Mouse (Mus musculus) urinary bladder, postnatal 36 days (tissue): ENCODE data around the gene Chst11.

Experiments used
- DNase-seq, 2 experiments: peaks; one replicate each; pipeline ENCODE4 v3.0.0; 2022; ENCODE audit warnings: low spot score in 2 of 2, mixed read lengths in 1 of 2

The Chst11 gene

DNA sequence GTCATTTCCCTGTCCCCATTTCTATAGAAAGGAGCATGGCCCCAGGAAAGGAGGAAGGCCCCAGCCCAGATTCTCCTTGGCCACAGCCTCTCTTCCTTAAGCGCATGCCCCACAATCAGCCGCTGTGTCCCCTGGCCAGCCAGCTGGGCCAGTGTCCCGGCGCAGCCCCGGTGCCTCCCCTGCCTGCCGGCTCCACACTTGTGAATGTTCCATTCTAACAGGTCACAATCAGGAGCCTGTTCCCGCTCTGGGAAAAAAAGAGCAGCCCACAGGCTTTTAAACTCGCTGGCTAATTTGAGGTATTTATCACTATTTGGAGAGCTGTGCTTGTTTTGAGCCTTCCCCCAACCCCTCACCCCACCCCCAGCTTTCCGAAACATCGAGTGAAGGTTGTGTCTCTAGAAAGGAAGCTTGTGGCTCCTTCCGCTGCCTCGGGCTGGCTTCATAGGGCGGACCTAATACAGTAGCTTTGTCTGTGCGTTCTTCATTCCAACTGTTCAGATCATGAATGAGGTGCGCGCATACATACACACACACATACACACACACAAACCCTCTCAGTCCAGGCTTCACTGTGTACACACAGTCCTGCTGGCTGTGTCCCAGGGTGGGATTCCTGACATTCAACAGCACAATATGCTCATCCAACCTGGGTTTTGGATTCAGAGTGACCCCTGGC, 155.1 kb downstream of the Chst11 start:
- DNase-seq, result peak in 1 of 2 experiments; percentile 14

DNA sequence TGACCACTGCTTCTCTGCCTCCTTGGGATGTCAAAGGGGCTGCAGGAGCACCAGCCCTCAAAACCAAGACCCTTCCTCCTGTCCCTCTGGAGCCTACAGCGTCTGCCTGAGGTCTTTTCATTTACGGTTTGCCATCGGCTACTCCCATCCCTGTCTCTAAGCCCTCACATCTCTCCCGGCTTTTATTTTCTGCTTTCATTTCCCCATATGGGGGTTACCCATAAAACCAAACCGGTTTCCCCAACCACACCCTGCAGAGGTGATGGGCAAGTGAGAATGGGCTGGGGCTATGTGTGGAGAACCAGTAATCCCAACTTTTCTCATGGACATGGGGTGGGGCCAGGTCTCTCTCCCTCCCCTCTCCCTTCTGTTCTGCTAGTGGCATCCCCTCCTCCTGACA, 156.1 kb downstream of the Chst11 start:
- no peak for DNase-seq

DNA sequence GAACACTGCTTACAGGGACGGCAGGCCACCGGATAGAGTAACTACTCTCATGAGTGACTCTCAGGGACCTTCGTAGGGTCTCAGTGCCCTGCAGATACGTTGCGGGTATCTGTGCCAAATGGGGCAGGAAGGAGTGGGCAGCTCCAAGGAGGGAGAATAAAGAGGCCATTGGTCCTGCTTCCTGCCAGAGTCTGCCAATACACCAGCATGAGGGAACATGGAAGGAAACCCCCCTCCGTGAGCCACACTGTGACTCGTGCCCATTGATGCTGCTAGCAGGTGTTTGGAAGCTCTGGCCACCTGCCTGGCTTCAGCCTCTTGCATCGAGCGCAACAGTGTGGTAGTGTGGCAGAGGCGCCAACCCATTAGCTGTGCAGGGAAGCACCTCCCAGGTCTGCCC, 157.8 kb downstream of the Chst11 start:
- no peak for DNase-seq

DNA sequence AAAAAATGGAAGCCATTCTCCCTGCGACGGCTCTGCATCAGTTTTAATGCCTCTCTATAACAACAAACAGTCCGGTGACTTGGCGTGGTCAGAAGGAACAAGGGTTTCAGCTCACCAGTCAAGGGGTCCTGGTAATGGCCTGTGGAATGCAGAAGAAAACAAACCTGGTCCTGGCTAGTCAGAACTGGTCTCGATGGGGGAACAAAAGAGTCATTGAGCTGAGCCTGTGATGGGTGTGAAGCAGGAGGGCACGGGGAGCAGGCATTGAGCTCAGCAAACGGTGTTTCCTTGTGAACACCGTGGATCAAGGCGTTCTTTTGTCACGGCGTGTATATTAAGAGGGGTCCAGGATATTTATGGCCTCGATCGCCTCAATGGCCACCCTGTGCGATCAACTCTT, 160.5 kb downstream of the Chst11 start:
- no peak for DNase-seq

DNA sequence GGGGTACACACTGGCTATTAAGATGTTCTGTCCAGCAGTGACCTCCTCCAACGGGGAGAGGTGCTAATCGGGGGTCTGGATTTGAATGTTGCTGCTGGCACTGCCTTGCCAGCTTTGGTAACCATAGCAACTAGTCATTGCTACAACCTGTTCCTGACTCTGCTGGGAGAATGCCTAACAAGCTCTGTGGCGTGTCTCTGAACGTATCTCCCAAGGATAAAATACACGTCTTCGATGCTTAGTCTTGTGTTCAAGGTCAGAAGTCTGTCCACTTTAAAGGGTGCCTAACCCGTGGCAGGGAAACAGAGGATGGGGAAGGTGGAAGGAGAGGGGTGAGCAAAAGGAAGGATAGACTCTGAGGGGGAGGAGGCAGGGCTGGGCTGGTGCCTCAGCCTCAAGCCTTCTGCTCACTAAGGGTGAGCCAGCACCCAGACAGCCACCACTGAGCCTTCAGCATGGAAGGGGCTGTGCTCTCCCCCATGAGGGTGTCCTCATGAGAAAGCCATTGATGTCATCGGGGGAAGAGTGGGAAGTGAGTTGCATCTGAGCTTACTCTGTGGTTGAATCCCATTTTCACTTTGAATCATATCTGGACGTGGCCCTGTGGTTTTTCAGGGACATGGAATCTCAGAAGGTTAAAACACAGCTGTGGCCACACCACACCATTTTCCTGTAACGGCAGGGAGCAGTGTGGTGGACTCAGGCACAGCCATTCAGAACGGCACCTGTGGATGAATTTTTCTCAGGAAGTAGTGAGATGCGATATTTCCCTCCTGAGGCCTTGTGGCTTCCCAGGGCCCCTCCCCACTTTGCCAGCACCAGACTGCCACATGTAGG, 164.3 kb downstream of the Chst11 start:
- no peak for DNase-seq

DNA sequence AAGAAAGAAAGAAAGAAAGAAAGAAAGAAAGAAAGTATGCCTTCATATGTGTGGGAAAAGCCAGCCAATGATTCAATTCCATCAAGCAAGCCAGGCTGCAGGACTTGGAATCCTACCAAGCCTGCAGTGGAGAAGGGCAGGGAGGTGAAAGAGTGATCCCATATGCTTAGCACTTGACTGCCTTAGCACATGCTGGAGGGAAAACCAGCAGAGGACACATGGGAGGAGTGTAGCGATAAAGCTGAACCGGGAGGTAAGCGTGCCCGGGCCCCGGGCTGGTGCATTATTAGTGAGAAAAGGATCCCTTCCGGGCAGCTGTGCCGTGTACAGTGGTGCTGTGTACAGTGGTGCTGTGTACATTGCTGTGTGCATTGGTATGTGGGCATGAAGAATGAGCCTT, 165.3 kb downstream of the Chst11 start:
- no peak for DNase-seq

DNA sequence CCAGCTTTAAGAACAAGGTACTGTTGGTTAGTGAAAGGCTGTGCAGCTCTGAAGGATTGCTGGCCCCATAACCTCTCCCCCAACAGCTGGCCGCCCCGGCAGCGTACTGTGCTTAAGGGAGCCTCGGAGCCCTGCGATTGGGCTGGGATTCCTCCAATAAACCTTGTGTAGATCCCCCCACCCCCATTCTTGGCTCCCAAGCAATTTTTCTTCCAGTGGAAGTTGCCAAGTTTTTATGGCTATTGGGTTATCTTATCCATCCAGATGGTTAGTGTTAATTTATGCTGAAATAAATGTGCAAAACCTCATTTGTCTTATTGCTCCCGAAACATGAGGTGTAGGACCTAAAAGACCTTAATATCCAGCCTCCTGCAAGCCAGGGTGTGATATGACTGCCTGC, 166.1 kb downstream of the Chst11 start:
- DNase-seq, result peak in 1 of 2 experiments; percentile 40

DNA sequence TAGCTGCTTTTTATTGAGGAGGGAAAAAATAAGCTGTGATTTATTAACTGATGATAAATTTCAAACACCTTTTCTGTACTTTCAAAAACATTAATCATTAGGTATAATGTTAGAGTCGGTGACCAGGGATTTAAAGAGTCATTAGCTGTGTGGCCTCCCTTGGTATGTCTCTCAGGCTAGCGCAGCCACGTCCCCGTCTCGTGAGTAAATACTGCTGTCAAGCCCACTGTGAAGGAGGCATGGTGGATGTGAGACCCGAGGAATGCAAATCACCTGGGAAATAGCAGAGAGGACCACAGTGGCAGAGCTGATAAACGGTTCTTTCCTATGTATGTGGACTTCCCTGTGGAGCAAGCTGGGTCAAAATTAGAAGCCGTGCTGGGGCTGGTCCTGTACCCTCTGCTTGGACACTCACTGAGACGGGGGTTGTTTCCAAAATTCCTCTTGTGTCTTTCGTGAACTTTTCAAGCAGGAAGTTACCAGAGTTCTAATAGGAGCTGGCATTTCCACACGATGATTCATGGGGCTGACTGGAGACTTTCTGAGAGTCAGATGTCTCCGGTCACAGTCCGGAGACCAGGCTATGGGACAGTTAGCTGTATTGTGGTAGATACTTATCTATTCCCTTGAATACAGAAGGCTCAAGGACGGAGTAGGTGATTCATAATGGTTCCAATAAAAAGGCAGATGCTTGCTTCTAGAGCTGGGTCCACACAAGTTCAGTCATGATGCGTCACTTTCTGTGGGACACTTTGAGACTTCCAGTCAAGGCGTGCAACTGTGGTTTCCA, 166.8 kb downstream of the Chst11 start:
- DNase-seq, result no peak

DNA sequence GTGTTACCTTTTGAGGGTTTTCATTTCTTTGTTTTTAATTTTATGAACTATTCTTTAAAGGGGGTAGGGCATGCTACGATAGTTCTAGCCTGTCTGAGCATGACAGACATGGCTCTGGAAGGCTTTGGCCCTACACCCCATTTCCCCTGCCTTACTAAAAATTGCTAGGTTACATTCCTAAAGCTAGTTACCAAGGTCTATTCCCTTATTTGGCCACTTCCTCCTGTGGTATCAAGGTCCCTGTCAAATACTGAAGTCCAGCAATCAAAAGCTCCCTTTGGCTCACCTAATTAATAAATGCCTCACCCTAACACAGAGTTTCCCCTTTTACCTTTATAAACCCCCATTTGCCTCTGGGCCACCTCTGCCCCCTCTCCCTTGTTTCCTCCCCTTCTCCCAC, 167.4 kb downstream of the Chst11 start:
- DNase-seq, result no peak

DNA sequence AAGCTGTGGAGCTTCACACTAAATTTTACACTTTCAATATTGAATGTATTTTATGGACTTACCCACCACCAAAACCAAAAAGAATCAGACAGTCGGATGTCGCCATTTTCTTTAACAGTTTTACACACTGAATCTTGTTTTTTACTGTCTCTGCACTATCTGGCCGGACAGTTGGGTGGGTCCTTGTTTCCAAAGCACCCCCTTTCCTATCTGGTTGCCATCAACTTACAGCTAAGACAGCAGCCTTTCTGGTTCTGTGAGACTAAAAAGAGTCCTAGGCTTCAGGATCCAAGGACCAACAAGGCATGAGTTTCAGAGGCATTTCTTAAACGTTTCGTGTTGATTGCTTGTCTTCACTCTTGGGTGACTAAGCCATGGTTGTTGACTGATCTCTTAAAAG, 168.1 kb downstream of the Chst11 start:
- no peak for DNase-seq

DNA sequence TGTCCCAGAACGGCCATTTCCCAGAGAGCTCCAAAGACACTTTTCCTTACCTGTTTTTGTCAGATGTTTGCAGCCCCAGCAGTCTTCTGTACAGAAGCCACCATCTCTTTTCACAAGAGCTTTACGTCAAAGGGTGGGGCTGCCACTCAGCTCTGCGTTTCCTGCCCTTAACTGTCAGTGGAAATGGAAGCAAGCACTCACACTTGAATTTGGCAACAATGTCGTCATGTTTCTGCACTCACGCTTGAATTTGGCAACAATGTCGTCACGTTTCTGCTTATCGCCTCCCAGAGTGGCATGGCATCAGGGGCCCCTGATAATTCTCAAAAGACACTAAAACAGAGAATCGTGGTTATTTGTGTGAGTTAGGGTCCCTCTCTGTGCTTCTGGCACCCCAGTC, 168.6 kb downstream of the Chst11 start:
- DNase-seq, result no peak

DNA sequence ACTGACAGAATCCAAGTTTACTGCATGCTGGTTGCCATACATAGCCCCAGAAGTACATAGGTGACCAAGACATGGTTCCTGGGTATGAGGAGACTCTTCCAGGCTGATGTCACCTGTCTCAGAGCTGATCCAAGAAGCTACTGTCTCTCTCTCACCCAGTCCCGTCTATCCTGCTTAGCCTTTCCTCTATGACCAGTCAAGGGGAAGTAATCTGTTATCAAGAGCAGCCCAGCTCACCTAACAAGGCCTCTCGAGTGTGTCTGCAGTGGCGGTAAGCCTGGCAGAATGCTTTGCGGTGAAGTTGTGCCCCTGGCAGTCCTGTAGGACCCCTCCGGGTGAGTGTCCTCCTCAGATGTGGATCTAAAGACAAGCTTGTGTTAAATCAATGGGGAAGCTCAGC, 172.0 kb downstream of the Chst11 start:
- no peak for DNase-seq

DNA sequence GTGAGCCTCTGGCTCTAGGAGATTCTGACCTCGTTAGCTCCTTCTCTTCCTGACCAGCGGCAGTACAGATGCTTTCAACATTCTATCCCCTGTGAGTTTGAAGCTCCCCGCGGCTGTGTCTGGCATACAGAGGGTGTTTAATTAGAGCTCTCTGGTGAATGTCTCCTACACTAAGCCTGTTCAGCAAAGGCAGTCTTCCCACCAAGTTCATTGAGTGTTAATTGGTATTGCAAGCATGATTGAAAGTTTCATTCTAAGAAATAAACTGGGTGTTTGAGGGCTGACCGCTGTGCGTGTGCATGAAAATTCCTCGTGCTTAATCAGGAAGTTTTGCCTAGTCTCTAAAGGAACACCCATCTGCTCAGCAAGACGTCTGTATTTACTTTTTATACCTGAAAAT, 173.0 kb downstream of the Chst11 start:
- no peak for DNase-seq

DNA sequence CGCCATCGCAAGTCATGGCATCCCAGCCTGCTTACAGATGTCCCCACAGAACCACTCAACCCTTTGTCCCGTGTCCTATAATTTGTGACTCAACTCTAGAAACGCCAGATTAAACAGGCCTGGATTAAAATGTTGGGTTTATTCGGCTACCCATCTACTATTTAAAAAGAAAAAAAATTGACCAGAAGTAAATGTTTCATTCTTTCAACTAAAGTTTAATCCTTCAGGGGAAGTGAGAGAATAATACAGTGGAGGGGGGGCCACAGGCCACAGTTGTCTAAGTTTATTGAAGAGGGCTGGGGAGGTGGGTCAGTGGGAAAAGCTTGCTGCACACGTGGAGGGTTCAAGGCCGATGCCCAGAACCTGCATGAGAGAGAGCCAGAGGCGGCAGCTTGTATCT, 173.9 kb downstream of the Chst11 start:
- no peak for DNase-seq

DNA sequence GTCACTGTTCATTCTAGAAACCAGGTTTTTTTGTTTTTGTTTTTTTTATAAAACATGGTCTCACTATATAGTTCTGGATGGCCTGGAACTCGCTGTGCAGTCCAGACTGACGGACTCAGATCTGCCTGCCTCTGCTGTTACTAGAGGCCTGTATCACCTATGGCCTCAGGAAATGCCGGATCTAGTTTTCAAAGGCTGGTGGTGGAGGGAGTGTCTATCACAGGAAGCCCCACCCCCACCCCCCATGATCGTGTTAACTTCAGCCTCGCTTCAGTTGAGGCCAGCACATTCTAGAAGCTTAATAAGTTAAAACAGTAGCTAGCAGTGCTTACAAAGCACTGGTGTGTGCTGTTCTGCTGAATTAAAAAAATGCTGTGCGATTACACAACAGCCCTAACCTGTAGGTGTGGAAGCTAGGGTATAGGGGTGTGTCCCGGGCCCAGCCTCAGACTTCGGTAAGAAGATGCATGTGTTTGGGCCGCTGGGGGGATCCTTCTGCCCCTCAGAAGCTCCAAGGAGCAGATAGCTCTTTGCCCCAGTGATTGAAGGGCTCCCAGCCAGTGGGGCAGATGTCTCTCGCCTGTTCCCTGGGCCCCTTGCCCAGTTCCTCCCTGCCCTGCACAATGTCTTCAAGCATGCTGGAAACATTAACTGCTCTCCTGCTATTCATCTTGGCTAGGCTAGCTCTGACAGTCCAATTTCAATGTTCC, 176.5 kb downstream of the Chst11 start:
- peak; percentile 52 to 78 for DNase-seq

DNA sequence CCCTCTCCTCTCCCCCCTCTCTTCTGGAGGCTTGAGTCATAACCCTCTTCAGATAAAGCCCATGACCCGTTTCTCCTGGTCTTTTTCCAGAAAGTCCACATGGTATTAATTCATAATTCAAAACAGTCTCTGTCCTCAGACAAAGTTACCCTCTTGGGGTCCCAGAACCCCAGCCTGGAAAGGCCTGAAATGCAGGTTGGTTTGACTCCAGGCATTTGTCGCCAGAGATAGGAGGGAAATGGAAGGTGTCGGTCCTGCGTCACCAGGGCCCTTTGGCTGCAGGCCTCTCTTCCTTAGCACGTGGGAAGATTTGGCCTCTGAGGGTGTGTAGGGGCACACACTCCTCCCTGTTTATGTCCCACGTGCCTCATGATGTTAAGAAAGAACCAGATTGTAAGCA, 178.6 kb downstream of the Chst11 start:
- DNase-seq, result peak in 1 of 2 experiments; percentile 31

DNA sequence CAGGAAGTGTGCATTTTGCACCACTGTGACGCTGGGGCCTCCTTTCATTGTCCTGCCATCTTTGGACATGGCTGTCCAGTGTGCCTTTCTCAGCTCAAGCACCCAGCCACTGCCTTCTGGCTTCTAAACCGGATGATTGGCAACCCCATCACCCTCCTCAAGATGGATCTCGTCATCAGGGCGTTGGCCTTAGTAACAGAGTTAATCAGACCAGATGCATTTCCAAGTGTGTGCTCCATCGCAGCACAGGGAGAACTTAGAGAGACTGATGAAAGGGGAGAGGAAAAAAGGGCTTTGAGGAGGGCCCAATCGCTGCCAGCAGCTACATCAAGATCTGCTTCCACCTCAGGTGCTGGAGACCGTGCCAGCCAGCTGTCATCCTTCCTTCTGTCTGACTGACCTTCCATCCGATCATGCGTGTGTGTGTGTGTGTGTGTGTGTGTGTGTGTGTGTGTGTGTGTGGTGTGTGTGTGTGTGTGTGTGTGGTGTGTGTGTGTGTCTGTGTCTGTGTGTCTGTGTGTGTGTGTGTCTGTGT, 179.7 kb downstream of the Chst11 start:
- DNase-seq, result no peak

DNA sequence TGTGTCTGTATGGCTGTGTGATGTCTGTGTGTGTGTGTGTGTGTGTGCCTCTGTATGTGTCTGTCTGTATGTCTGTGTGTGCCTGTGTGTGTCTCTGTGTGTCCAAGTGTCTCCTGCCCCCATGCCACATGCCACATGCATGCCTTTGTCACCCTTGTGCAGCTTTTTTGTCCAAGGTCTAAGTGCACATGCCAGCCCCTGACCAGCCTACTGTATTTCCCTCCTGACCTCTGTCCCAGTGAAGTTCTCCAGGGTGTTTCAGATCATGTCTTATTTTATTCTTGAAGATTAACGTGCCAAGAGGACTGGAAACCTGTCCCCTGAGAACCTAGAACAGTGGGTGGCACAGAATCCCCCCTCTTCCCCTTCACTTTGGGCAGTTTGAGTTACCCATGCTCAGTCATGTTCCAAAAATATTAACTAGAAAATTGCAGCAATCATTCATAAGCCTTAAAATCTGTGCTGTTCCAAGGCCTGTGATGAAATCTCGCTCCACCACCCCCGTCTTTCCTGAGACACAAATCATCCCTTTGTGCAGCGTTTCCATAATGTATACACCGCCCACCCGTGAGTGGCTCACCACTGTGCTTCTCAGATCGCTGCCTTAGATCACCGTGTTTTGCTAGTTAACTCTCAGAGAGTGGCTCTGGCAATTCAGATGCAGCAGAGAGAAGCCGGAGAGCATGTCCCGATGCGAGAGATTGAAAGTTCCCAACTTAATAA, 180.4 kb downstream of the Chst11 start:
- no peak for DNase-seq

DNA sequence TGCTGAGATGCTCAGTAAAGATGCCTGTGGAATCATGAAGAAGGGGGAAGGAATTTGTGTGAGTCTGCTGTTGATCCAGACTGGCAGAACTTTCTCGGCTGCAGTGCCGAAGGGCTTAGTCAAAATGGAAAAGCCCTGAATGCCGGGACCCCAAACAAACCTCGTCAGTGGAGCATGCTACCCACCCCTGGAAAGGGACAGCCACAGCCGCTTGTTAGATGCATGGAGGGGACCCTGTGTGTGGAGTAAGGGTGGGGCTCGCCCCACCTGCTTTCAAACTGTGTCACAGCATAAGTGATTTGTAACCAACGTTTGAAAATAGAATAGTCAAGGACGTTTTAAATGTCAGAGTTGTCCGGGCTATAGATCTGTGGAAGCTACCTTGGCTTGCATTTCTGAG, 181.0 kb downstream of the Chst11 start:
- no peak for DNase-seq

DNA sequence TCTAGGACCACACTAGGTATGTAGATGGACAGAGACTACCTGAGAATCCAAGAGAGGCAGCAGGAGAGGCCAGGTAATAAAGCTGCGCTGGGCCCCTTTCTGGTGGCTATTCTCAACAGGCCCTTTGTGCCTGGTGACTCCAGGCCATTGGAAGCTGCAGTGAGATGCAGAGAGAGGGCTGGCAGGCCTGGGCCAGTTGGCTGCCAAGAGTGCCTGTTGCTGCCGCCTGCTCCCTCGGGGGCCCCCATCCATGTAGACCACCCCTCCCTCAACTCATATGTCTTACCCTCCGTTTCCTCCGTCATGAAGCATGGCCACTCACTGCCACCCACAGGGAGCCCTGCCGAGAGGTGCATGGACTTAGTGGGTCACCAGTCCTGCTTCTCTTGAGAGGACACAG, 182.2 kb downstream of the Chst11 start:
- DNase-seq, result no peak
